Mouse (Mus musculus): ENCODE data around the gene Eva1b.

GRCm38 (mm10) chr4:126103057-126103581, 44.4 kb upstream of the Eva1b start:
- TF ChIP-seq POLR2A (IDR thresholded peaks at IDR 0.05; ENCODE audit: low read depth, low read length) (no peak), CTCF (conservative IDR thresholded peaks at IDR 0.05; ENCODE audit: insufficient read depth, insufficient read length, low read depth, low read length) (no peak)
